Mouse (Mus musculus) midbrain, embryonic 10.5 days (tissue): ENCODE data around the gene S100a14. TPM values are rescaled to one million over a fixed set of nuclear protein-coding genes. Genes with fewer than 3 reads are reported as not detected.

ENCODE experiments used
- DNase-seq: peaks from one replicate; pipeline ENCODE4 v3.0.0-alpha.2; 2017; ENCODE audit warnings: low spot score
- H3K27ac ChIP-seq: fragments of 300-500 bp; sonication (generic); replicated peaks from 2 replicates; pipeline ENCODE4 v1.5.1; 2016; ENCODE audit warnings: mild to moderate bottlenecking
- H3K27me3 ChIP-seq: fragments of 300-500 bp; sonication (generic); 2 replicates; pipeline ENCODE4 v1.6.1; 2016; ENCODE audit warnings: low read depth, mild to moderate bottlenecking; ENCODE audit not compliant: poor library complexity, severe bottlenecking
- H3K36me3 ChIP-seq: fragments of 300-500 bp; sonication (generic); 2 replicates; pipeline ENCODE4 v1.6.1; 2016; ENCODE audit warnings: mild to moderate bottlenecking, moderate library complexity
- H3K4me1 ChIP-seq: fragments of 300-500 bp; sonication (generic); 2 replicates; pipeline ENCODE4 v1.6.1; 2016
- H3K4me3 ChIP-seq: fragments of 300-500 bp; sonication (generic); 2 replicates; pipeline ENCODE4 v1.5.1; 2016; ENCODE audit warnings: mild to moderate bottlenecking, moderate library complexity
- H3K9me3 ChIP-seq: fragments of 300-500 bp; sonication (generic); replicated peaks from 2 replicates; pipeline ENCODE4 v1.6.1; 2016; ENCODE audit warnings: mild to moderate bottlenecking
- WGBS: fragments of 180-500 bp; shearing (Covaris S2); methylation state at CpG from one replicate; pipeline ENCODE4 v1.1.7; 2016; 5-methylcytosine and 5-hydroxymethylcytosine counted together
- polyA plus RNA-seq: library from polyadenylated mRNA; unstranded; fragments of >200 nt; fragmentation: Nextera tagmentation; extraction: Ambion mirVana; gene quantifications from 2 replicates; pipeline ENCODE4 v1.2.1, GENCODE M21; 2016

S100a14 gene
- not detected in 2 replicates for polyA plus RNA-seq

- H3K4me3 ChIP-seq = no peak within 1 kb of the TSS
- H3K27ac ChIP-seq = no peak within 1 kb of the TSS
- no peak for DNase-seq
- no peaks in the 10 kb centered on the region for H3K4me1 ChIP-seq
- no peaks in the 10 kb centered on the region for H3K36me3 ChIP-seq
- 86% methylated on average over 5 of the region's 5 CpGs for WGBS
- no peaks in the 10 kb centered on the region for H3K27me3 ChIP-seq
- no peaks in the 10 kb centered on the region for H3K9me3 ChIP-seq
Measured at GRCm38 (mm10) chr3:90526580-90526979, at the start of gene S100a14. TSS of gene S100a14 (plus strand) at chr3:90526856.

- no peaks in the 10 kb centered on the region for H3K27me3 ChIP-seq
- 87% methylated on average over 5 of the region's 5 CpGs for WGBS
- H3K27ac ChIP-seq = no peak overlapping the region
- peaks cover 77% of the 10 kb centered on the region for H3K36me3 ChIP-seq
- H3K4me3 ChIP-seq = no peak overlapping the region
- DNase-seq = no peak
- no peaks in the 10 kb centered on the region for H3K9me3 ChIP-seq
- H3K4me1 ChIP-seq = peaks cover 13% of the 10 kb centered on the region
Measured at GRCm38 (mm10) chr3:90486998-90487397, 39.7 kb upstream of the S100a14 start.

GRCm38 (mm10) chr3:90488576-90488975, 38.1 kb upstream of the S100a14 start:
- Histone ChIP-seq H3K4me3 (no peak overlapping the region), H3K27ac (no peak overlapping the region), H3K36me3 (peaks cover 62% of the 10 kb centered on the region), H3K4me1 (peaks cover 13% of the 10 kb centered on the region), H3K9me3 (no peaks in the 10 kb centered on the region), H3K27me3 (no peaks in the 10 kb centered on the region)
- no peak for DNase-seq
- WGBS = 90% methylated on average over 6 of the region's 6 CpGs

GRCm38 (mm10) chr3:90490696-90491256, 35.9 kb upstream of the S100a14 start, which contains the start of gene Snapin:
TSS of gene Snapin (minus strand) at chr3:90491033.
- peaks cover 53% of the 10 kb centered on the region for H3K36me3 ChIP-seq
- 0% methylated on average over 37 of the region's 37 CpGs for WGBS

GRCm38 (mm10) chr3:90491350-90491749, 35.3 kb upstream of the S100a14 start:
- peaks cover 13% of the 10 kb centered on the region for H3K4me1 ChIP-seq
- 40% methylated on average over 2 of the region's 2 CpGs for WGBS
- H3K27me3 ChIP-seq = no peaks in the 10 kb centered on the region
- no peak for DNase-seq
- H3K27ac ChIP-seq = no peak overlapping the region
- H3K9me3 ChIP-seq = no peaks in the 10 kb centered on the region
- H3K4me3 ChIP-seq = no peak overlapping the region
- H3K36me3 ChIP-seq = peaks cover 53% of the 10 kb centered on the region

More at GRCm38 (mm10) chr3:90490696-90491256, 35.9 kb upstream of the S100a14 start, which contains the start of gene Snapin:
- no peaks in the 10 kb centered on the region for H3K27me3 ChIP-seq
- H3K4me1 ChIP-seq = peaks cover 13% of the 10 kb centered on the region
- peak within 1 kb of the TSS; percentile 83 for H3K4me3 ChIP-seq
- H3K9me3 ChIP-seq = no peaks in the 10 kb centered on the region
- peak; percentile 96 for DNase-seq
- peak within 1 kb of the TSS; percentile 89 for H3K27ac ChIP-seq

GRCm38 (mm10) chr3:90493831-90494540, 32.7 kb upstream of the S100a14 start:
- no peaks in the 10 kb centered on the region for H3K27me3 ChIP-seq
- H3K4me1 ChIP-seq = peaks cover 13% of the 10 kb centered on the region
- WGBS = 74% methylated on average over 4 of the region's 4 CpGs
- H3K27ac ChIP-seq = no peak overlapping the region
- DNase-seq = no peak
- H3K4me3 ChIP-seq = no peak overlapping the region
- peaks cover 53% of the 10 kb centered on the region for H3K36me3 ChIP-seq
- no peaks in the 10 kb centered on the region for H3K9me3 ChIP-seq

DNA sequence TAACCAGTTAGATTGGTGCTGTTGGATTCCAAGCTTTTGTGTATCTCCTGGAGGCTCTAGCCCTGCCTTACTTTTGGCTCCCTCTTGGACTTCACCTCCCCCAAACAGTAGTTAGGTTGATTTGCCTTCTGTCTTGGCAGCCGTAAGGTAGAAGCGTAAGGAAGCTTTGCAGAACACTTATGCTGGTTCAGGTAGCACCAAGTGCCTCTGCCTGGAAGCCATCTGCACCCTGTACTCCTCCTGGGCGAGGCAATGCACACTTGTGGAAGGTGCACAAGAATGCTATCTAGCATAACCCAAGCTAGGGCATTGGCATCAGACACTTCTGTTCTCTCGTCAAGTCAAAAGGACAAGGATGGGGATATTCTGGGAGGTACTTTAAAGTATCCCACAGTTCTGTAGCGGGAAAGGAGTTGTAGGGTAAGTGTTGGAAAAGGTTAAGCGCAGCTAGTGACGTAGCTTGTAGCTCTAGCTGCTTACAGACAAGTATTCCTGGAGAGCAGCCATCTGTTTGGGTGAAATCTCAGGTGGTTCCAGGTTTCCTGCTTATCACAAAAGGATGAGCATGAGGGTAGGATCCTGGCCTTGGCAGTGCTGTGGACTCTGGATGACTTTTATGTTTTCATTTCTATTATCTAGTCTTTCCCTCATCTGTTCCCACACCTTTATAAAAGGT, 30.7 kb upstream of the S100a14 start:
- Histone ChIP-seq H3K27ac (no peak overlapping the region), H3K9me3 (no peaks in the 10 kb centered on the region), H3K4me3 (no peak overlapping the region), H3K27me3 (no peaks in the 10 kb centered on the region), H3K36me3 (peaks cover 65% of the 10 kb centered on the region), H3K4me1 (no peaks in the 10 kb centered on the region)
- no peak for DNase-seq
- WGBS = 92% methylated on average over 7 of the region's 7 CpGs

DNA sequence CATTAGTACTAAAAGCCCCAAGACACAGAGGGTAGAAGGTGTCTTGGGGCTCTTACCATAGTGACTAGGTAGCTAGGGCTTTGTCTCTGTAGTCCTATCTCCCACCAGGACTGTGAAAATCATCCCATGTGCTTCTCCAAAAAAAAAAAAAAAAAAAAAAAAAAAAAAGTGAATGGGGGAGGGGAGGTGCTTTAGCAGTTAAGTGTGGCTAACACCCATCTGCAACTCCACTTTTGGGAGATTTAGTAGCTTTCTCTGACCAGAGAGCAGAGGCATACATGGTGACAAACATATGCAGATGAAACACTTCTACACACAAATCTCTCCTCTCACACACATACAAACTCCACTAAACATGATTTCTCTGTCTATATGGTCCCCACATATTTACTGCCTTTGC, 29.1 kb upstream of the S100a14 start:
- no peak for DNase-seq
- Histone ChIP-seq H3K36me3 (peaks cover 81% of the 10 kb centered on the region), H3K4me1 (no peaks in the 10 kb centered on the region)

GRCm38 (mm10) chr3:90503444-90503843, 23.2 kb upstream of the S100a14 start:
- Histone ChIP-seq H3K36me3 (peaks cover 93% of the 10 kb centered on the region), H3K4me1 (peaks cover 14% of the 10 kb centered on the region), H3K27ac (no peak overlapping the region), H3K27me3 (no peaks in the 10 kb centered on the region), H3K4me3 (no peak overlapping the region), H3K9me3 (no peaks in the 10 kb centered on the region)
- DNase-seq = no peak
- 82% methylated on average over 4 of the region's 4 CpGs for WGBS

More for the DNA sequence above, 29.1 kb upstream of the S100a14 start:
- Histone ChIP-seq H3K27me3 (no peaks in the 10 kb centered on the region), H3K27ac (no peak overlapping the region), H3K4me3 (no peak overlapping the region), H3K9me3 (no peaks in the 10 kb centered on the region)

DNA sequence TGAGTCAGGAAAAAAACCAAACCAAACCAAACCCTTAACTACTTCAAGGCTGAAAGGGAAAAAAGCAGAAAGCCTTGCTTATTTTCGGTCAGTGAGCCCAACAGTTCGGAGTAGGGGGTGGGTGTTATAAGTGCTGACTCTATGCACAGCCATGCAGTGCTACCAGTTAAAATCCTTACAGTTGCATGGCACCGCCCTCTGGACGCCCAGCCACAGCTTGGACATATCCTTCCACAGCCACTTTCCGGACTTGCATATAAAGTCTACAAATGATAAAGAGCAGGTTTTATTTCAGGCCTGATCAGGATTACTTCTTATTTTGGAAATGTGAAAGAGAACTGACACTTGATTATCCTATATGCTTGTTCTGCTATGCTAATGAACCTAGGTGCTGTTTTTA, 21.4 kb upstream of the S100a14 start:
- Histone ChIP-seq H3K27me3 (no peaks in the 10 kb centered on the region), H3K27ac (no peak overlapping the region), H3K4me1 (peaks cover 17% of the 10 kb centered on the region), H3K4me3 (no peak overlapping the region), H3K36me3 (peaks cover 76% of the 10 kb centered on the region), H3K9me3 (no peaks in the 10 kb centered on the region)
- DNase-seq = no peak
- 95% methylated on average over 5 of the region's 5 CpGs for WGBS

GRCm38 (mm10) chr3:90506362-90506761, 20.3 kb upstream of the S100a14 start:
- peaks cover 64% of the 10 kb centered on the region for H3K36me3 ChIP-seq
- DNase-seq = no peak
- no peaks in the 10 kb centered on the region for H3K9me3 ChIP-seq
- H3K27ac ChIP-seq = no peak overlapping the region
- H3K4me1 ChIP-seq = peaks cover 17% of the 10 kb centered on the region
- 0 out of 2 replicates have a peak, but pooled peaks cover 5% of the 10 kb centered on the region for H3K27me3 ChIP-seq
- H3K4me3 ChIP-seq = no peak overlapping the region
- WGBS = 93% methylated on average over 3 of the region's 3 CpGs

DNA sequence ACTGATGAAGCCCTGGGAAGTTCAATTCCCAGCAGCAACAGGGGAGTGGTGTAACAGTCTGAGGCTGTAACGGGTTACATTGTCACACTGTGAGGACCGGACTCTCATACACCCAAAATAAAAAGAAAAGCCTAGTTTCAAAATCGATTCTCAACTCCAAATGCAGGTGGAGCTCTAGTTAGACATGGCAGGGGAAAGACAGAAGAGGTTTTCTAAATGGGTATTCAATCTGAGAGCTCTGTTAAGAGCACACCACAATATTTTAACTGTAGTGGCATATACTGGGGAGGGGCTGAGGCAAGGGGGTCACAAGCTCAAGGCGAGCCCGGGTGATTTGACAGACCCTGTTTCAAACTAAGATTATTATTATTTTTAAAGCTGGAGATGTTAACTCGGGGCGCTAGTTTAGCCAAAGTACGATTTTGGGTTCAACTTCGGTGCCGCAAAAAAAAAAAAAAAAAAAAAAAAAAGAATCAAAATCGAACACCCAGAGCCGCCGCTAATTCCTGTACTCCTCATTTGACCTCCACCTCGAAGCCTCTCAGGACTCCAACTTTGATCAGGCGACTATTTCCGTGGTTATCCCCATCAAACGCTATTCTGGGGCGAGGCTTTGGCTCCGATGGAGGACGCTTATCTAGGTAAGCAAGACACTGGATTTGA, 18.2 kb upstream of the S100a14 start:
- 5% methylated on average over 20 of the region's 20 CpGs for WGBS
- H3K27me3 ChIP-seq = peaks cover 24% of the 10 kb centered on the region

More for the DNA sequence above, 18.2 kb upstream of the S100a14 start:
- DNase-seq = no peak
- Histone ChIP-seq H3K36me3 (peaks cover 44% of the 10 kb centered on the region), H3K4me1 (peaks cover 20% of the 10 kb centered on the region), H3K4me3 (peak overlapping the region; percentile 99), H3K9me3 (no peaks in the 10 kb centered on the region), H3K27ac (peak overlapping the region; percentile 100)
